Mouse (Mus musculus) stomach, postnatal 0 days (tissue): ENCODE measurements around the gene Rnf26.
A peak's percentile ranks its signal among the peaks of the same experiment; 100 is the strongest.

Experiments
- CTCF ChIP-seq: IDR thresholded peaks from 2 replicates; pipeline ENCODE4 v1.5.1; 2016; ENCODE audit warnings: antibody characterized with exemption, low read depth, mild to moderate bottlenecking, moderate library complexity
- EP300 ChIP-seq: optimal IDR thresholded peaks from 2 replicates; pipeline ENCODE3; 2016; ENCODE audit warnings: antibody characterized with exemption

- TF ChIP-seq CTCF = peak; percentile 96
- TF ChIP-seq EP300 = peak; percentile 72
Observed at GRCm38 (mm10) chr9:44066785-44067225, 46.5 kb downstream of the Rnf26 start, which contains the start of gene Usp2.
